Mouse (Mus musculus): Measurements from ENCODE around the gene Rab3d. TPM values are rescaled to one million over a fixed set of nuclear protein-coding genes. Genes with fewer than 3 reads are reported as not detected.

Rab3d gene
- polyA plus RNA-seq, 1 experiment, result 27.1 TPM

DNA sequence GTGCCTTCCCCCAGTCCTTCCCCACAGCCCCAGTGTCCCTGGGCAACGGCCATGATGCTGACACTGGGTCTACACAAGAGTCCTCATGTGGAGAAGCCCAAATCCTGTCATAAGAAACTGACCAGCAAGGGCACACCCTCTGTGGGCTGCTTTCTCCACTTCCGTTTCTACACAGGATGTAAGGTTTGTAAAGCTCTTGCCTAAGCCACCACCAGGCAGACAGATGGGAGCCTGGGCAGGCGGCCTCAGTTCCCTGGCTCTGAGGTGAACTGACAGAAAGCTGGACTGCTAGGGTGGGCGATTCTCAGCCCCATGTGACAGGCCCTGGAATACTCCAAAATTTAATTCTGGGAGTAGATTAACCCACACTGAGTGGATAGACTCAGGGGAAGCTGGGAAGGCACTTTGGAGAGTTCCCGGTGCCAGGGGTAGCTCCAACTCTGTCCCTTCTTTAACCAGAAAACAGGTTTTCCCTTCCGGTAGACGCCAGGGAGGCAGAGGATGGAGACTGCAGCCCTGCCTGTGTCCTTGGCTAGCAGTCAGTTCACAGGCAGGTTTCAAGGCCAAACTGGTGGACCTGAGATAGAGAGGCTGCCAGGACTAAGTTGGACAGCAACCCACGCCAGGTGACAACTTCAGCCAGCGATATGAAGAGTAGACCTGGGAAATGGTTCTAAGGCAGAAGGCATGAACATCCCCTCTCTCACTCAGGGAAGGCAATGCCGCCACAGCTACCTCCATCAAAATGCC lies 8.3 kb downstream of the Rab3d start:
- no peak for TF ChIP-seq CTCF (conservative IDR thresholded peaks at IDR 0.05; ENCODE audit: insufficient read depth, insufficient read length, low read depth, low read length)
- TF ChIP-seq POLR2A (IDR thresholded peaks at IDR 0.05; ENCODE audit: low read depth, low read length), result no peak
- Histone ChIP-seq H3K27me3 (replicated peaks; ENCODE audit: control insufficient read depth, insufficient read depth, low read length) (no peaks in the 10 kb centered on the region), H3K36me3 (ENCODE audit: control insufficient read depth, insufficient read depth, low read length) (no peaks in the 10 kb centered on the region), H3K27ac (ENCODE audit: insufficient read depth, low read depth, low read length) (no peak overlapping the region), H3K4me3 (ENCODE audit: insufficient read depth, low read depth, low read length) (no peak overlapping the region), H3K4me1 (ENCODE audit: control insufficient read depth, insufficient read depth, low read length) (no peaks in the 10 kb centered on the region)
- DNase-seq, result no peak
- 84% methylated on average over 10 of the region's 10 CpGs for WGBS

DNA sequence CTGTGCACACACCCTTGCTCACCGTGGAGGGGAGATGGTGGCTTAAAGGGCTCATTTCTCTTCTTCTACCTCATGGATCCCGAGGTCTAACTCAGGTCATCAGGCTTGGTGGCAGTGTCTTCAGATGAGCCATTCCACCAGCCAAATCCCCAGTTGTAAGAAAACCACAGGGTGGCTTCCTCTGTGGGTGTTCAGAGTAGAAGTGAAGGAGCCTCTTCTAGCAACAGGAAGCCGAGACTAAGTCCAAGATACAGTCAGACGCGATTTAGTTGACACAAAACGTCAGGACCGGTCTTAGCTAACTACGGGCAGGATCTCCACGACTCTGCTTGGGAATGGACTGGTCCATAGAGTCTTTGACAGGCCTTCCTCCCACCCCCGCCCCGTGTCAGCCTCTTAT lies 9.8 kb downstream of the Rab3d start:
- no peaks in the 10 kb centered on the region for H3K36me3 ChIP-seq (ENCODE audit: control insufficient read depth, insufficient read depth, low read length)
- no peak overlapping the region for H3K4me3 ChIP-seq (ENCODE audit: insufficient read depth, low read depth, low read length)
- no peak for DNase-seq
- WGBS, result 77% methylated on average over 11 of the region's 11 CpGs
- H3K27me3 ChIP-seq (replicated peaks; ENCODE audit: control insufficient read depth, insufficient read depth, low read length), result no peaks in the 10 kb centered on the region
- no peak for TF ChIP-seq POLR2A (IDR thresholded peaks at IDR 0.05; ENCODE audit: low read depth, low read length)
- no peak for TF ChIP-seq CTCF (conservative IDR thresholded peaks at IDR 0.05; ENCODE audit: insufficient read depth, insufficient read length, low read depth, low read length)
- H3K27ac ChIP-seq (ENCODE audit: insufficient read depth, low read depth, low read length), result no peak overlapping the region
- no peaks in the 10 kb centered on the region for H3K4me1 ChIP-seq (ENCODE audit: control insufficient read depth, insufficient read depth, low read length)

DNA sequence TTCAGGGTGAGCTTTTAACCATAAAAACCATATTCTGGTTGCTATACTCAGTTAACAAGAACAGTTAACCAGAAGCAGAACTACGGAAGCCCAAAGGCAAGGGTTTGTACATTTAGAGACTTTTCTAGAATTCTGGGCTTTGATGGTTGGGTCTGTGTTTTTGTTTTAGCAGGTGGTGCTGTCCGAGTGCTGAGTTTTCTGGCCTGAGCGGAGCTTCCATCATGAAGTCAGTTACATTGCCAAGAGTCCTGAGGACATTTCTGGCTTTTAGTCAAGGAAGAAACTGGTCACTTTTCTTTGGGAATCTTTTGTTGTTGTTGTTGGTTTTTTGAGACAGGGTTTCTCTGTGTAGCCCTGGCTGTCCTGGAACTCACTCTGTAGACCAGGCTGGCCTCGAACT lies 14.0 kb downstream of the Rab3d start:
- no peaks in the 10 kb centered on the region for H3K36me3 ChIP-seq (ENCODE audit: control insufficient read depth, insufficient read depth, low read length)
- H3K27ac ChIP-seq (ENCODE audit: insufficient read depth, low read depth, low read length), result no peak overlapping the region
- WGBS, result 86% methylated on average over 4 of the region's 4 CpGs
- no peak for DNase-seq
- H3K4me1 ChIP-seq (ENCODE audit: control insufficient read depth, insufficient read depth, low read length), result no peaks in the 10 kb centered on the region
- no peak overlapping the region for H3K4me3 ChIP-seq (ENCODE audit: insufficient read depth, low read depth, low read length)
- TF ChIP-seq CTCF (conservative IDR thresholded peaks at IDR 0.05; ENCODE audit: insufficient read depth, insufficient read length, low read depth, low read length) (no peak), POLR2A (IDR thresholded peaks at IDR 0.05; ENCODE audit: low read depth, low read length) (no peak)
- H3K27me3 ChIP-seq (replicated peaks; ENCODE audit: control insufficient read depth, insufficient read depth, low read length), result no peaks in the 10 kb centered on the region

DNA sequence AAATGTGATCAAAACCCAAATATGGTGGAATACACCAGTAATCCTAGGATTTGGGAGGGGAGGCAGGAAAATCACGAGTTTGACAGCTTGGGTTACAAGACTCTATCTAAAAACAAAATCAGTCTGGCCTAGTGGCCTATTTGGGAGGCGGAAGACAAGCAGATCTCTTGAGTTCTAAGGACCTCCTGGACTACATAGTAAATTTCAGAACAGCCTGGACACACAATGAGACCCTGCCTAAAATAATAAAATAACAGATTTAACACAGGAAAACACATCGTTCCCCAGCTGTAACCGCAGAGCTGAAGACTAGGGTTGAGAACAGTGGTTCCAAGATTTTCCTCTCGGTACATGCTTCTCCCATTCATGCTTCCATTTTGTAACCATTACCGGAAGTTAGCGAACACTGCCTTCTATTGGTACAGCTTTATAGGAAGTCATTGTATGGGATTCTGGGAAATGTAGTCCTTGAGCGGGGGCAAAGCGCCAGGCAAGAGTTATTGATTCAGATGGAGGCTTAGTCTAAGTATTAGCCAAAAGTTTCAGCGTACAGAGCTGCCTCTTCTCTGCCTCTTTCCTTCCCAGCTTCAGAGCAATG lies 16.7 kb downstream of the Rab3d start:
- DNase-seq, result peak; percentile 82
- no peaks in the 10 kb centered on the region for H3K4me1 ChIP-seq (ENCODE audit: control insufficient read depth, insufficient read depth, low read length)
- H3K27ac ChIP-seq (ENCODE audit: insufficient read depth, low read depth, low read length), result no peak overlapping the region
- no peaks in the 10 kb centered on the region for H3K36me3 ChIP-seq (ENCODE audit: control insufficient read depth, insufficient read depth, low read length)
- WGBS, result 8% methylated on average over 10 of the region's 10 CpGs
- no peaks in the 10 kb centered on the region for H3K27me3 ChIP-seq (replicated peaks; ENCODE audit: control insufficient read depth, insufficient read depth, low read length)
- H3K4me3 ChIP-seq (ENCODE audit: insufficient read depth, low read depth, low read length), result peak overlapping the region; percentile 39
- TF ChIP-seq POLR2A (IDR thresholded peaks at IDR 0.05; ENCODE audit: low read depth, low read length) (no peak), CTCF (conservative IDR thresholded peaks at IDR 0.05; ENCODE audit: insufficient read depth, insufficient read length, low read depth, low read length) (no peak)

DNA sequence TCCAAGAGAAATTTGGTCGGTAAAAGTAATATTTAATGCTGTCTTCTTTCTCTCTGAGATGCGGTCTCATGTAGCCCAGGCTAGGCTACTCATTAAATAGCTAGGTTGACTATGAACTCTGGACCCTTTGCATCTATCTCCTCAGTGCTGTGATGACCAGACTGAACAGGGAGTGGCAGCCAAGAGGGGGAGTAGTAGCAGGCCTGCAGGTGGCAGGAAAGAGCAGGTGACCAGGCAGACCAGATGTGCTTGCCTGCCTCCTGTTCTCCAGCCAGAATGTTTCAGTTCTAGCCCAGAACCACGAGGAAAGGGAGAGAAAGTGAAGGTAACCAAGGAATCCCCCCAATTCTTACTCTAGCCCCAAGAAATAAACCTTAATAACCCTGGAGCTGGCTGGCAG lies 28.8 kb downstream of the Rab3d start:
- TF ChIP-seq POLR2A (IDR thresholded peaks at IDR 0.05; ENCODE audit: low read depth, low read length) (no peak), CTCF (conservative IDR thresholded peaks at IDR 0.05; ENCODE audit: insufficient read depth, insufficient read length, low read depth, low read length) (peak; percentile 66)
- 53% methylated on average over 3 of the region's 3 CpGs for WGBS
- Histone ChIP-seq H3K27me3 (replicated peaks; ENCODE audit: control insufficient read depth, insufficient read depth, low read length) (no peaks in the 10 kb centered on the region), H3K27ac (ENCODE audit: insufficient read depth, low read depth, low read length) (no peak overlapping the region), H3K36me3 (ENCODE audit: control insufficient read depth, insufficient read depth, low read length) (no peaks in the 10 kb centered on the region), H3K4me1 (ENCODE audit: control insufficient read depth, insufficient read depth, low read length) (no peaks in the 10 kb centered on the region), H3K4me3 (ENCODE audit: insufficient read depth, low read depth, low read length) (no peak overlapping the region)
- peak; percentile 32 for DNase-seq

DNA sequence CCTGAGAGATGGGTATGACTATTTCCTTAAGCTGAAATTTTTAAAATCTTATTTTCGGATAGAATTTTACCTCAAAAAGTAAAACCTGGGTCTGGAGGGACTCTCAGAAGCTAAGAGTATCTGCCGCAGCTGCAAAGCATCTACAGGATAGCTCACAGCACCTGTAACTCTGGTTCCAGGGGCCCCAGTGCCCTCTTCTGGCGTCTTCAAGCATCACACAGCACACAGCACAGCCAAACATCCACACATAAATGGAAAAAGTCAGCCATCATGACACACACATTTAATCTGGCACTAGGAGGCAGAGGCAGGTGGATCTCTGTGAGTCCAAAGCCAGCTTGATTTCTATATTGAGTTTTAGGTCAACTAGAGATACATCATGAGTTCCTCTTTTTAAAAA lies 41.4 kb downstream of the Rab3d start:
- H3K4me3 ChIP-seq (ENCODE audit: insufficient read depth, low read depth, low read length), result no peak overlapping the region
- no peaks in the 10 kb centered on the region for H3K27me3 ChIP-seq (replicated peaks; ENCODE audit: control insufficient read depth, insufficient read depth, low read length)
- no peak for TF ChIP-seq CTCF (conservative IDR thresholded peaks at IDR 0.05; ENCODE audit: insufficient read depth, insufficient read length, low read depth, low read length)
- no peak for TF ChIP-seq POLR2A (IDR thresholded peaks at IDR 0.05; ENCODE audit: low read depth, low read length)
- DNase-seq, result no peak
- H3K4me1 ChIP-seq (ENCODE audit: control insufficient read depth, insufficient read depth, low read length), result no peaks in the 10 kb centered on the region
- 53% methylated on average over 3 of the region's 3 CpGs for WGBS
- no peak overlapping the region for H3K27ac ChIP-seq (ENCODE audit: insufficient read depth, low read depth, low read length)
- no peaks in the 10 kb centered on the region for H3K36me3 ChIP-seq (ENCODE audit: control insufficient read depth, insufficient read depth, low read length)

DNA sequence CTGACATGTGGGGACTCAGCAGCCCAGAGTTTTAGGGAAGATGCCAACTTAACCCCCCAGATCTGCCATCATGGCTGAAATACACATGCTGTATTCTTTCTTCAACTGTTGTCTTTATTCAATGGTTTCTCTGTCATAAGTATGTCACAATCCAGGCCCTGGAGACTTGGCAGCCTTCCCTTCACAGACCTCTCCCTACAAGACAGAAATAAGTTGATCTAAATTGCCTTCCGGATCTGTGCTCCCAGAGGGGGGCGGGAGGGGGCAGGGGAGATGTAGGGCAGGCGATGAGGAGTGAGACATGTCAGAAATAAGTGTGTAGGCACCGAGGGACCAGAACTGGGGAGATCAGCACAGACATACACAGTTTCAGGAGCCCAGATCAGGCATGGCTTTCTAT lies 45.8 kb downstream of the Rab3d start:
- H3K27me3 ChIP-seq (replicated peaks; ENCODE audit: control insufficient read depth, insufficient read depth, low read length), result no peaks in the 10 kb centered on the region
- WGBS, result 61% methylated on average over 4 of the region's 4 CpGs
- no peak for TF ChIP-seq POLR2A (IDR thresholded peaks at IDR 0.05; ENCODE audit: low read depth, low read length)
- no peak for TF ChIP-seq CTCF (conservative IDR thresholded peaks at IDR 0.05; ENCODE audit: insufficient read depth, insufficient read length, low read depth, low read length)

More for the DNA sequence above, 45.8 kb downstream of the Rab3d start:
- Histone ChIP-seq H3K36me3 (ENCODE audit: control insufficient read depth, insufficient read depth, low read length) (no peaks in the 10 kb centered on the region), H3K4me3 (ENCODE audit: insufficient read depth, low read depth, low read length) (no peak overlapping the region), H3K4me1 (ENCODE audit: control insufficient read depth, insufficient read depth, low read length) (no peaks in the 10 kb centered on the region), H3K27ac (ENCODE audit: insufficient read depth, low read depth, low read length) (no peak overlapping the region)
- DNase-seq, result no peak
